Mouse (Mus musculus) stomach, embryonic 15.5 days (tissue): ENCODE measurements around the gene Ceacam16. TPM values are rescaled to one million over a fixed set of nuclear protein-coding genes. Genes with fewer than 3 reads are reported as not detected.

Experiments used
- ATAC-seq: fragments of 200-750 bp; cut with Nextera tagmentation; 2 replicates; pipeline ENCODE4 v1.8.0; 2017; ENCODE audit warnings: low read depth, moderate number of reproducible peaks, moderate TSS enrichment; ENCODE audit not compliant: insufficient read depth, low FRiP score
- H3K27ac ChIP-seq: fragments of 300-500 bp; sonication (generic); 2 replicates; pipeline ENCODE4 v1.5.1; 2015; ENCODE audit warnings: mild to moderate bottlenecking, inconsistent platforms
- H3K27me3 ChIP-seq: fragments of 300-500 bp; sonication (generic); replicated peaks from 2 replicates; pipeline ENCODE4 v1.6.1; 2015; ENCODE audit warnings: inconsistent platforms
- H3K36me3 ChIP-seq: fragments of 300-500 bp; sonication (generic); 2 replicates; pipeline ENCODE4 v1.6.1; 2015; ENCODE audit warnings: inconsistent platforms
- H3K4me1 ChIP-seq: fragments of 300-500 bp; sonication (generic); 2 replicates; pipeline ENCODE4 v1.6.1; 2015; ENCODE audit warnings: inconsistent platforms
- H3K4me2 ChIP-seq: fragments of 300-500 bp; sonication (generic); 2 replicates; pipeline ENCODE4 v1.6.1; 2015; ENCODE audit warnings: mild to moderate bottlenecking, inconsistent platforms
- H3K4me3 ChIP-seq: fragments of 300-500 bp; sonication (generic); replicated peaks from 2 replicates; pipeline ENCODE4 v1.5.1; 2015; ENCODE audit warnings: inconsistent platforms
- H3K9ac ChIP-seq: fragments of 300-500 bp; sonication (generic); 2 replicates; pipeline ENCODE4 v1.6.1; 2015; ENCODE audit warnings: inconsistent platforms
- H3K9me3 ChIP-seq: fragments of 300-500 bp; sonication (generic); 2 replicates; pipeline ENCODE4 v1.6.1; 2016; ENCODE audit warnings: inconsistent platforms
- WGBS: fragments of 180-500 bp; shearing (Covaris S2); methylation state at CpG from one replicate; pipeline ENCODE4 v1.1.7; 2015; 5-methylcytosine and 5-hydroxymethylcytosine counted together
- polyA plus RNA-seq: library from polyadenylated mRNA; unstranded; fragments of >200 nt; fragmentation: Nextera tagmentation; extraction: Ambion mirVana; gene quantifications from 2 replicates; pipeline ENCODE4 v1.2.1, GENCODE M21; 2015

Ceacam16 gene
- polyA plus RNA-seq, 1 experiment from 2014 or later, result not detected

DNA sequence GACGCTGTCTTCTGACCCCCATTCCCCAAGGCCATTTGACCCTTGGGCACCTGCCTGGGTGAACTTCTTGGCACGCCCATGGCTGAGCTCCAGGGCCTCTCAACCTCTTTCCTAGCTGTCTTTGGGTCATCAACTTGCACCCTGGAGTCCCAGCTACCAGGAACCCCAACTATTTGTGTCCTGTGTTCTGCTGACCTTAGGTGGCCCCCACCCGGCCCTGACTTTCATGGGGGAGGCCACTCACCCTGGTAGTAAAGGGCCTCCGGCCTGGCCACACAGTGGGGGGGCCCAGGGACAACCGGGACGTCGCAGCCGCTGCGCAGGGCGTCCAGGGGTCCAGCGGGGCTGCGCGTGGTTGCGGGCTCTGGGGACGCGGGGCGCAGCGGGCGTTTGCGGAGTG is 38.9 kb downstream of the Ceacam16 start:
- Histone ChIP-seq H3K9me3 (no peaks in the 10 kb centered on the region), H3K4me2 (peak overlapping the region; percentile 94), H3K36me3 (no peaks in the 10 kb centered on the region), H3K9ac (peak overlapping the region; percentile 62), H3K4me1 (peaks cover 56% of the 10 kb centered on the region), H3K27ac (peak overlapping the region; percentile 94), H3K4me3 (peak overlapping the region; percentile 56), H3K27me3 (no peaks in the 10 kb centered on the region)
- 7% methylated on average over 20 of the region's 20 CpGs for WGBS
- no peak for ATAC-seq

DNA sequence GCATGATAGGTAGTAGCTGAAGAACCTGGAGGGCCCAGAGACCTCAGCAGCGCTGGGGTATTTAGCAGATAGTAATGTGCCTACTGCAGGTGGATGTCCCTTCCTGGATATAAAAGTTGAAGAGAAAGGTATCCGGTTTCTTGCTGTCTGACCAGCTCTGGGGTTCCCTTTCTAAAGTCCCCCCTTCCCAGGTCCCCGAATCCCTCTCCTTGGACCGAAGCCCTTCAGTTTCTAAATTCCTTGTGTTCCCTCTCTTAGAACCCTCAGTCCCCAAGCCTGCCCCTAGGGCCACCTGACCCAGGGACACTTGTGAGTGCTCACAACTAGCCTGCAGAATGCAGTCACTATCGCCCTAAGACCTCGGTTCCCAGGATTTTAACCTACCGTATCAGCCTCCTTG is 39.5 kb downstream of the Ceacam16 start:
- Histone ChIP-seq H3K9me3 (no peaks in the 10 kb centered on the region), H3K27ac (no peak overlapping the region; the same call in 1 of the 2 replicates), H3K36me3 (no peaks in the 10 kb centered on the region), H3K4me1 (peaks cover 58% of the 10 kb centered on the region), H3K9ac (no peak overlapping the region; the same call in 1 of the 2 replicates), H3K4me3 (peak overlapping the region; percentile 56), H3K27me3 (no peaks in the 10 kb centered on the region), H3K4me2 (peak overlapping the region; percentile 94)
- 79% methylated on average over 7 of the region's 7 CpGs for WGBS
- no peak for ATAC-seq

DNA sequence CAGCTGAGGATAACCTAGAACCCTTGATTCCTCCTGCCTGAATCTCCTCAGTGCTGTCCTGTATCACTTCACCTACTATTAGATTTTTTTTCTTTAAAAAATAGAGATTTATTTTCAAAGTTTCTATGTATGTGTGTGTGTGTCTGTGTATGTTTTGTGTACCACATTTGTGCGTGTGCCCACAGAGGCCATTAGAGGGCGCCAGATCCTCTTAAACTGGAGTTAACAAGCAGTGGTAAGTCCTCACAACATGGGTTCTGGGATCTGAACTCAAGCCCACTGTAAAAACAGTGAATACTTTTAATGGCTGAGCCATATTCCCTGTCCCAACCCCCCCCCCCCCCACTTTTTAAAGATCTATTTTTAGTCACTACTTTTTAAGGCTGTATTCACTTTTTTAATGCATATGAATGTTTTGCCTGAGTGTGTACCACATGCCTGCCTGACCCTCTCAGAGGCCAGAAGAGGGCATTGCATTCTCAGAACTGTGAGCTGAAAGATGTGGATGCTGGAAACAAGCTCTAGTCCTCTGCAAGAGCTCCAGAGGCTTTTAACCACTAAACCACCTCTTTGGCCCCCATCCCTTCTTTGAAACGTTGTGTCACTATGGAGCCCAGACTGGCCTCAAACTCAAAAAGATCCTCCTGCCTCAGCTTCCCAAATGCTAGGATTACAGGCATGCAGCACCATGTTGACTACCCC is 40.6 kb downstream of the Ceacam16 start:
- 80% methylated on average over 3 of the region's 3 CpGs for WGBS
- H3K4me2 ChIP-seq, result no peak overlapping the region
- H3K27ac ChIP-seq, result no peak overlapping the region
- no peaks in the 10 kb centered on the region for H3K36me3 ChIP-seq
- H3K4me1 ChIP-seq, result peaks cover 68% of the 10 kb centered on the region
- no peaks in the 10 kb centered on the region for H3K9me3 ChIP-seq
- H3K27me3 ChIP-seq, result no peaks in the 10 kb centered on the region
- no peak for ATAC-seq
- no peak overlapping the region for H3K4me3 ChIP-seq
- no peak overlapping the region for H3K9ac ChIP-seq

DNA sequence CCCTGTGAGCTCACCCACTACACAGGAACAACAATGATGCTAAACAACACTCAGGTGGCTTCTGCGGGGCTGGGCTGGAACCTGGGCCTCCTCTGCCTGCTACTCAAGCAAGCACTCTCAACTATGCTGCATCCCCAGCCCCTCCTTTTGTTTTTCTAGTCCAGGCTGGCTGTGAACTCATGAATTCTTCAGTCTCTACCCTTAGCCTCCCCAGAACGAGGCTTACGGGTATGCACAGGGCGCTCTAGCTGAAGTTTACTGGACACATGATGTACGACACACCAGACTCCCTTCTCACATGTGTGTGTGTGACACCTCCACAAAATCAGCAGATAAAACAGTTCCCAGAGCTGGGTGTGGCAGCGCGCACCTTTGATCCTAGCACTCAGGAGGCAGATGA is 42.2 kb downstream of the Ceacam16 start:
- Histone ChIP-seq H3K4me3 (no peak overlapping the region), H3K4me1 (peaks cover 56% of the 10 kb centered on the region), H3K36me3 (no peaks in the 10 kb centered on the region), H3K9me3 (no peaks in the 10 kb centered on the region), H3K27me3 (no peaks in the 10 kb centered on the region), H3K9ac (no peak overlapping the region), H3K27ac (0 out of 2 replicates have a peak overlapping the region, but pooled peaks have one; percentile 11), H3K4me2 (no peak overlapping the region)
- WGBS, result 80% methylated on average over 7 of the region's 7 CpGs
- ATAC-seq, result no peak

DNA sequence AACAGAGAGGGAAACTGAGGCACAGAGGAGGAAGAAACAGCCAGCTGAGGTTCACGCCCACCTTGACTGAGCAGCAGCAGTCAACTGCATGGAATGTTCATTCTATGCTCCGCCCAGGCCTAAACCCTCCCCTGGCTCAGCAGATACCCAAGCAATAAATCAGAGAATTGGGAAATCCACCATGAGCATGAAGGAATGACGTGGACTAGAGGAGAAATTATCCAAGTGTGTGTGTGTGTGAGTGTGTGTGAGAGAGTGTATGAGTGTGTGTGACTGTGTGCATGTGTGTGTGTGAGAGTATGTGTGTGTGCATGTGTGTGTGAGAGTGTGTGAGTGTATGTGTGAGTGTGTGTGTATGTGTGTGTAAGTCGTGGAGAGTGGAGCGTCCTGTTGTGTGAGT is 42.7 kb downstream of the Ceacam16 start:
- Histone ChIP-seq H3K36me3 (no peaks in the 10 kb centered on the region), H3K27ac (peak overlapping the region; percentile 90; the same call in 1 of the 2 replicates), H3K4me3 (no peak overlapping the region), H3K4me1 (peaks cover 52% of the 10 kb centered on the region), H3K9ac (no peak overlapping the region), H3K9me3 (no peaks in the 10 kb centered on the region), H3K27me3 (no peaks in the 10 kb centered on the region), H3K4me2 (0 out of 2 replicates have a peak overlapping the region, but pooled peaks have one; percentile 75)
- no peak for ATAC-seq
- 59% methylated on average over 5 of the region's 5 CpGs for WGBS

DNA sequence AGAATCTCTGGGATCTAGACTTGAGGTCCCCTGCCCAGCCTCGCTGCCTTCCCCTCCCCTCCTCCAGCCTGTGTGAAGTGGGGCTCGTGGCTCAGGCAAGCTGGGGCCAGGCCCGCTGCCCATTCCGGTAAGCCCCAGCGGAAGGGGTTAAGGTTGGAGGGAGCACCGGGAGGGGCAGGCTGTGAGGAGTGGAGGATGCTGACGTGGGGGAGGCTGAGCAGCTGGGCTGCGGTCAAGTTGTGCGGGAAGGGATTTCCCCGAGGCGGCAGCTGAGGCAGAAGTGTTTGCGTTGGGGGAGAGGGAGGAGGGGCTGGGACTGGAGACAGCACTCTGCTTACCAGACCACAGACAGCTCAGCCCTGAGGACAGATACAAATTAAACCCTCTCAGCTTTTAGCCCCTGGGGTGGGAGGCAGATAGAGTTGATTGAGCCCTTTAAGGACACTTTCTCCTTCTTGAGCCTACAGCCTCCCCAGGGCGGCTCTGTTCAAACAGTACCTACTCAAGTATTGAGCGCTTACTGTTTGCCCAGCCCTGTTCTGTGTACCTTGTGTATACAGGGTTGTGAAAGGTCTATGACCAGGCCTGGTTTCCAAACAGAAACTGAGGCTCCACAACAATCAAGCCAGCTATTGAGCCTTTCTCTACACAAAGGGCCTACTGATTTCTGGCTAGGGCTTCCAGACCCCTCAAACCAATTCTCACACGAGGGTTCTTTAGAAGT is 43.6 kb downstream of the Ceacam16 start:
- Histone ChIP-seq H3K4me3 (peak overlapping the region; percentile 43), H3K27me3 (no peaks in the 10 kb centered on the region), H3K27ac (peak overlapping the region; percentile 90), H3K9ac (no peak overlapping the region; the same call in 1 of the 2 replicates), H3K4me2 (peak overlapping the region; percentile 75), H3K4me1 (peaks cover 44% of the 10 kb centered on the region), H3K36me3 (no peaks in the 10 kb centered on the region), H3K9me3 (no peaks in the 10 kb centered on the region)
- ATAC-seq, result peak; percentile 76
- WGBS, result 4% methylated on average over 15 of the region's 15 CpGs

DNA sequence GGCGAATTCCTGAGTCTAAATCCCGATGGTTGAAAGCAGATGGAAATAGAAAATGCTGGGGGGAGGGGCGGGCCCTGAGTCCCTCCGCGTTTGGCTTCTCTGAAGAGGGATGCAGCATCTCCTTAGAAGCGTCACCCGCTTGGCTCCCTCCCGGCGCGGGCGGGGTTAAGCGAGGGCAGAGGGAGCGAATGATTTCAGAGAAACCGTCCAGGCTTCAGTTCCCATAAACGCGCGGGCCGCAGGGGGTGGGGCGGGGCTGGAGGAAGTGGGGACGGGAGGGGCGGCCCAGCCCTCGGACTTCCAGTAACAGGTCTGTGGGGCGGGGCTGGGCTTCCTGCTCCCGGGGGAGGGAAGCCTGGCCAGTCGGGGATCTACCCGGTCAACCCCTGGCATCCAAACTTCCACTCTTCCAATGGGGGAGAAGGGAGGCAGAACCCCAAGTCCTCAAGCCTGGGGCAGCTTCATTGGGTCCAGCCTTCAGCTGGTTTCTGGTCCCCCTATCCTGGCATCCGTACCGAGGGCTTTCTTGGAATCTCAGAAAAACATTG is 44.8 kb downstream of the Ceacam16 start:
- WGBS, result 2% methylated on average over 28 of the region's 28 CpGs
- H3K27ac ChIP-seq, result peak overlapping the region; percentile 90
- H3K9me3 ChIP-seq, result no peaks in the 10 kb centered on the region
- peaks cover 6% of the 10 kb centered on the region; the same call in 1 of the 2 replicates for H3K27me3 ChIP-seq
- H3K36me3 ChIP-seq, result no peaks in the 10 kb centered on the region
- peaks cover 36% of the 10 kb centered on the region for H3K4me1 ChIP-seq
- peak overlapping the region; percentile 16; the same call in 1 of the 2 replicates for H3K9ac ChIP-seq
- H3K4me3 ChIP-seq, result peak overlapping the region; percentile 43
- H3K4me2 ChIP-seq, result peak overlapping the region; percentile 75
- peak; percentile 67 for ATAC-seq

DNA sequence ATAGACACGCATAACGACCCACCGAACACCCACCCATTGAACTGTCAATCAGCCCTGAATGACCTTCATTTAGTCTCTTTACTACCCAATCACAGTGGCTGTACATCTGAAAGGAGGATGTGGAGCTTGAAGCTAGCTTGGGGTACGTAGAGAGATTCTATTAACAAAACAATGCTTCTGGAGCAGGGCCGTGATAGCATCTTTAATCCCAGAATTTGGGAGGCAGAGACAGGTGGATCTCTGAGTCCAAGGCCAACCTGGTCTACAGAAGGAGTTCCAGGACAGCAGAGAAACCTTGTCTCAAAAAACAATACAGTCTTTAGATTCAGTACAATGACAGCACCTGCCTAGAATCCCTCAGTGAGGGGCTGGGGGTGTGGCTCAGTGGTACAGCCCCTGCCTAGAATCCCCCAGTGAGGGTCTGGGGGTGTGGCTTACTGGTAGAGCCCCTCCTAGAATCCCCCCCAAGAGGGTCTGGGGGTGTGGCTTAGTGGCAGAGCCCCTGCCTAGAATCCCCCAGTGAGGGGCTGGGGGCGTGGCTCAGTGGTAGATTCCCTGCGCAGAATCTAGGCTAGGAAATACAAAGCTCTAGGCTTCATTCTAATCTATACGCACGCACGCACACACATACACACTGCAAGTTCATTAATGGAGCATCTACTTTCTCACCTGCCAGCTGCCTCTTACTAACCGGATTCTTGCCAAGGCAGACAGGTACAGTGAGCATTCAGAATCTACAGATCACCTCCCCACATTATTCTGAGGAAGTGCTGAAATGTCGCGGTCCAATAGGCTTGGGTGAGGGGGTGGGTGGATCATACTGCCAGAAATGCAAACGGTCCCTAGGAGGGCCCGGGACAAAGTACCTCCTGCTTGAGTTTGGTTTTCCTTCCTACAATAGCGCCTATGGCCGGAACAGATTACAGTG is 45.5 kb downstream of the Ceacam16 start:
- WGBS, result 35% methylated on average over 17 of the region's 17 CpGs
- Histone ChIP-seq H3K9ac (0 out of 2 replicates have a peak overlapping the region, but pooled peaks have one; percentile 16), H3K9me3 (no peaks in the 10 kb centered on the region), H3K27me3 (peaks cover 13% of the 10 kb centered on the region; the same call in 1 of the 2 replicates), H3K4me2 (peak overlapping the region; percentile 75), H3K36me3 (no peaks in the 10 kb centered on the region), H3K4me3 (peak overlapping the region; percentile 43), H3K4me1 (peaks cover 42% of the 10 kb centered on the region), H3K27ac (peak overlapping the region; percentile 90)
- peak; percentile 6; the same call in 1 of the 2 replicates for ATAC-seq

DNA sequence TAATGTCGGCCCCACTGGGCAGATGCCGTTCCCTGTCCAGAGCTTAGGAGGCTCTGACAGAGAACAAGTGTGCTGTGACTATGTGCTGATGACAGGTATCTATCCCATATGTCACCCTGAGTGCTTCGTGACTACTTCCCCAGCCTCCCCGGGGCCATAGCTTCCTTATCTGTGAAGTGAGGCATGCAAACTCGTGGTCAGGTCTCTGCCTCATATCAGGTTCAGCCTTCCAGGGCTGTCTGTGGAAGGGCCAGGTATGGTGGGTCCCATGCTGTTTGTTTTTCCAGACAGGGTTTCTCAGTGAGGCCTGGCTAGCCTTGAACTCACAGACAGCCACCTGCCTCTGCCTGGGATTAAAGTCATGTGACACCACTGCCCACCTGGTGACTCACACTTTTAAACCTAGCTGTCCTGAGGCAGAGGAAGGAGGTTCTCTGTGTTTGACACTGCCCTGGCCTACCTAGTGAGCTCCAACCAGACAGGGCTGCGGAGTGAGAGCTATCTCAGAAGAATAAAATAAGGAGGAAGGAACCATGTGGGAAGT is 47.4 kb downstream of the Ceacam16 start:
- H3K27me3 ChIP-seq, result peaks cover 15% of the 10 kb centered on the region; the same call in 1 of the 2 replicates
- no peaks in the 10 kb centered on the region for H3K9me3 ChIP-seq
- WGBS, result 72% methylated on average over 6 of the region's 6 CpGs
- no peak overlapping the region for H3K4me3 ChIP-seq
- H3K9ac ChIP-seq, result no peak overlapping the region
- peaks cover 37% of the 10 kb centered on the region for H3K4me1 ChIP-seq
- no peak overlapping the region for H3K27ac ChIP-seq
- no peak overlapping the region for H3K4me2 ChIP-seq
- no peaks in the 10 kb centered on the region for H3K36me3 ChIP-seq
- no peak for ATAC-seq

DNA sequence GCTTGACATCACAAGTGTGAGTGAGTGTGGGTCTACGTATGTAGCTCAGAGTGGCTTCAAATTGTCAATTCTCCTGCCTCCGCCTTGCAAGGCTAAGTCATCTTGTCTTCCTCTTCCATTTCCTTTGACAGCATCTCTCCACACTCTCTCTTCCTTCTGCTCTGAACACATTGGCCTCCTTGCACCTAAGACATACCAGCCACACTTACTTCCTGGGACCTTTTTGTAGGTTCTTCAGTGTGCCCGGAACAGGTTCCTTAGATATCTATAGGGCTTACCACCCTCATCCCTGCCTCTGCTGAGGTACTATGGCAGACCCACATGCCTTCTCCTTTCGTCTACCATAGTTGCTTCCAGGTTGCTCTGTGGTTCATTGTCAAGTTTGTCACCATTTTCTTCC is 47.9 kb downstream of the Ceacam16 start:
- no peak overlapping the region for H3K9ac ChIP-seq
- no peaks in the 10 kb centered on the region for H3K9me3 ChIP-seq
- 85% methylated on average over 4 of the region's 4 CpGs for WGBS
- no peak overlapping the region for H3K4me3 ChIP-seq
- peaks cover 15% of the 10 kb centered on the region; the same call in 1 of the 2 replicates for H3K27me3 ChIP-seq
- H3K27ac ChIP-seq, result no peak overlapping the region
- H3K4me1 ChIP-seq, result peaks cover 34% of the 10 kb centered on the region
- H3K4me2 ChIP-seq, result no peak overlapping the region
- no peak for ATAC-seq
- H3K36me3 ChIP-seq, result no peaks in the 10 kb centered on the region

DNA sequence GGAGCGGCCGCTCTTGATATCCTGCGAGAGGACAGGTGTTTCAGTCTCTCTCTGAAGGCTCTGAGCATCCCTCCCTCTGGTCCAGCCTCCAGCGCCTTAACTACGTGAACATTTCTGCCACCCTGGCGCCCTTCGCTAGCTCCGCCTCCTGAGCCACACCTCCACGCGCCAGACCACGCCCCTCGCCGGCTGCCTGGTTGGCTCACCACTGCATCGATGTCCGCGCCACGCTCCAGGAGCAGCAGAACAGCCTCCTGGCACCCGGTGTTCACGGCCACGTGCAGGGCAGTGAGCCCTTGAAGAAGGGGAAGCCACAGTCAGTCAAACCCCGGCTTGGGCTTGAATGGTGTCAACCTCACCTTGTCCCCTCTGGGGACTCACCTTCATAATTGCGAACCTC is 50.0 kb downstream of the Ceacam16 start:
- no peak overlapping the region for H3K9ac ChIP-seq
- WGBS, result 8% methylated on average over 22 of the region's 22 CpGs
- ATAC-seq, result peak; percentile 23; the same call in 1 of the 2 replicates
- H3K4me2 ChIP-seq, result peak overlapping the region; percentile 39
- H3K27ac ChIP-seq, result no peak overlapping the region
- peaks cover 15% of the 10 kb centered on the region; the same call in 1 of the 2 replicates for H3K27me3 ChIP-seq
- H3K4me3 ChIP-seq, result 0 out of 2 replicates have a peak overlapping the region, but pooled peaks have one; percentile 4
- H3K4me1 ChIP-seq, result peaks cover 14% of the 10 kb centered on the region
- H3K9me3 ChIP-seq, result no peaks in the 10 kb centered on the region
- no peaks in the 10 kb centered on the region for H3K36me3 ChIP-seq
